Mouse (Mus musculus): ENCODE results near the gene Zcchc24. TPM values are rescaled to one million over a fixed set of nuclear protein-coding genes. Genes with fewer than 3 reads are reported as not detected.

Gene Zcchc24
- total RNA-seq, 1 experiment from 2014 or later: 18.4 TPM

GRCm38 (mm10) chr14:25666668-25667376 lies 102.0 kb downstream of the Zcchc24 start:
- DNase-seq: no peak

DNA sequence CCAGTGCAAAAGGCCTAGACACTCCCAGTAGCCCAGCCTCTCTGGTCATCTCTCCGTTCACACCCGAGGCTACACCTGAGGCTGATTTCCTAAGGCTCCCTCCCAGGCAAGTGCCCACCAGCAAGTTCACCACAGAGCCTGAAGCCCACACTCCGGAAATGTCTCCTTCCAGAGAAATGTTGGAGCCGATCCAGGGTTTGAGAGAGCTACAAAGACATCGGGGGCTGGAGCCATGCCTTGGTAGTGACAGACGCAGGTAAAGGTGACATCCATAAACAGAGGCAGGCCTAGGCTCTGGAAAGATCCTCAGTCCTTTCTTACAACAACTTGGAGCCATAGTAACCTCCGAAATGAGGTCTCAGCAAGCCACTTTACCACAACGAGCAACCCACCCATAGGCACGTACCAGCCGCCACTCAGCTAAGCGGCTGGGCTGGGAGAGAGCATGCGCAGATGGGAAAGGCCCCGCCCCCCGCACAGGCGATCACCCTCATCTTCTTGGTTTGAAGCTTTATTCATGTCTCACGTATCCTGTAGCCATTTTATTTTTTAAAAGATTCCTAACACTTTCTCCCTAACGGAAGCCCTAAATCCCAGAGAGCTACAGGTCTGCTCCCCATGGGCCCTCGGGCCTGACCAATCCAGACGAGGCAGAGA lies 103.4 kb downstream of the Zcchc24 start:
- DNase-seq: no peak

GRCm38 (mm10) chr14:25664310-25664695 lies 104.5 kb downstream of the Zcchc24 start:
- no peak for DNase-seq

DNA sequence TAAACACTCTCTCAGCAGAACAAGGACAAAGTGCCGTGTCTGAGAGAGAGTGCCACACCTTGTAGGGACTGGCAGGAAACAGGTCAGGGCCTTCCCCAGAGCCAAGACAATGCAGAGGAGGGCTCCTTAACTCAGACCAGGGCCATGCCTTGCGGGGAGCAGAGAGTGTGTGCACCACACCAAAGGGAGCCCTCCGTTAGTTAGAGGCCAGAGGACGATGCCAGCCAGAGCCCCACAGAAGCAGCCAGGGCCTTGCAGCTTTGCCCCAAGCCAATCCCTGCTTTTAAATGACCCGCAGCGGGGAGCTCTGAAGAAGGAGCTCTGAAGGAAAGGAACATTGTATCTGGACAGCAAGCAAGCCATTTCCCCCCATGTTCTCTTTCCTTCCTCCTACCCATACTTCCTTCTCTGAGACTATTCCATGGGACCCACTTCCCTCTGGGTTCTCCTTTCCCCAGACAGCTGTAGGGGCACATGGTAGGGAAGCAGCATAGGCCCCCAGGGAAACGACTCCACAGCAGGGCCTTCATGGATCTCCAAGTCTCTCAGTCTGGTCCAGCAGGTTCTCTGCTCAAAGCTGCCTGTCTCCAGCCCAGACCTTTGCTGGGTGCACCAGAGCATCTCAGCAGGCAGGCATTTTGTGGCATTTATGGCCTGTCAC lies 105.1 kb downstream of the Zcchc24 start:
- DNase-seq: no peak

Other genes with a start within 250 kb of the Zcchc24 start
- 29.4 and 35.9 TPM in 2 replicates for gene Ppif, start 74.9 kb downstream of the Zcchc24 start, total RNA-seq (2021)
- 70.1 and 72.0 TPM in 2 replicates for gene Anxa11, start 73.1 kb upstream of the Zcchc24 start, total RNA-seq (2021)
- 1.3 and 2.8 TPM in 2 replicates for gene Plac9a, start 134.1 kb upstream of the Zcchc24 start, total RNA-seq (2021)
- 1.7 and 3.2 TPM in 2 replicates for gene Tmem254a, start 158.6 kb upstream of the Zcchc24 start, total RNA-seq (2021)
- not detected in 2 replicates for gene Cphx1, start 169.3 kb upstream of the Zcchc24 start, total RNA-seq (2021)
- 0.15 and 0.81 TPM in 2 replicates for gene Duxbl1, start 209.5 kb upstream of the Zcchc24 start, total RNA-seq (2021)